Mouse (Mus musculus): ENCODE measurements around the gene Ldah. TPM values are rescaled to one million over a fixed set of nuclear protein-coding genes. Genes with fewer than 3 reads are reported as not detected.

Ldah gene
- polyA plus RNA-seq, 1 experiment from 2014 or later: 82.3 TPM

DNA sequence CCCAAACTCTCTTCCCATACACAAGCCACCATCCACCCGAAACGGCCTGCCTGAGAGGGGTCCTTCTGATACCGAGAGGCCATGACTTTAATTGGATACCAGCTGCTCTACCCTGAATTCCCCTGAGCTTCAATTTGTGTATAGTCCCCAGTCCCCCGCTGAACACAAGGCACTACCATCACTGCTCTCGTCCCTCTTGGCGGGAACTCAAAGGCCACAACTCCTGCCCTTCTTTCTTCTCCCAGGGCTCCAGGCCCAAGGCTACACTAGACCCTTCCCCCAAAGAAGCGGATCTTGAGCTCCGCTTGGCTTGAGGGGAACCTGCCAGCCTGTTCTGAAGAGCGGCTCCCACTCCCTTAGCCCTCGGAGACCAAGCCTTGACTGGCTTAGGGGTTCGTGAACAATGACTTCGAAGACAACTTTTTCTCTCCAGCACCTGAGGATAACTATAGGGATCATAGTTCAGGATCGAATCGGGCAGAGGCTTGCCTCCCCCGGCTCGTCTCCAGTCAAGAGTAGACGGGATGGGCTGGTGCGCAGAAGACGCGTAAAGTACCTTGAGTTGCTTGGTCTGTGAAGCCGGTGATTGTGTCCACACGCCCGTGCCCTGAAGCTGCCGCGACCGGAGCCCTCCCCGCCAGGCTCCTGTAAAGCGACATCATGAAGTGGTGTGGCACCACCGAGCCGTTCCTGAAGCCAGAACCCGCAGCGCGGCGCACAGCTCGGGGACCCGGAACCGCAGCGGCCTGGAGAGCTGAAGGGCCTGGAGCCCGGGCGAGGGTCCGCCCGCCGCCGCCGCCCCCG lies 93.3 kb downstream of the Ldah start:
- no peak for ATAC-seq (ENCODE audit: low FRiP score)

DNA sequence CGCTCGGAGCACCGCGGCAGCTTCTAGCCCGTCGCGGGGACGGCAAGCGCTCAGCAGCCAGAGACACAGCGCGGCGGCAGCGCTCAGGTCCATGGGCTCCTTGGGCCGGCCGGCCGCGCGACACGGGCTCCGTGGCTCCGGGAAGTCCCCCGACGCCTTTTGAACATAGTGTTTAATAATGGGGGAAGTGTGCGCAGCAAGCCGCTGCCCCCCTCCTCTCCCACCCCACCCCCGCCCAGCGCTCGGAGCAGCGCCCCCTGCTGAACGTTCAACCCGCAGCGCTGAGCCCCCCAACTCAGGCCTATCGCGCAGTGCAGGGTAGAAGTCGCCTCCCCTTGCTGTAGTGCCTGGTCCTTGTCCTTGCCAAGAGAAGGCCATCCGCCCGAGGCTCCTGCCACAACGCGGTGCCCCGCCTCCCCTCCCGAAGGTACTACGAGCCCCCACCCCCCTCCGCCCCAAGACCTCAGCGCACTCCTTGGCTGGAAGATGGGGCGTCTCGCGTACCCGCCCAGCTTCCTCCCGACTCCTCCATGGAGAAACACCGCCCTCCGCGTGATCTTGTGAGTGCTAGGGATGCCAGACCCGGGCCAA lies 94.0 kb downstream of the Ldah start, which contains the start of gene Gdf7:
Gene Gdf7, minus strand, starts transcription at position 114 of the 591 bp plus-strand sequence.
- peaks cover 76% of the 10 kb centered on the region for H3K27me3 ChIP-seq (ENCODE audit: control insufficient read depth, insufficient read depth, low read length)
- DNase-seq (ENCODE audit: low spot score) (no peak), ATAC-seq (ENCODE audit: low FRiP score) (peak; percentile 47)
- WGBS: 3% methylated on average over 44 of the region's 53 CpGs
- H3K9me3 ChIP-seq (ENCODE audit: control insufficient read depth, low read length): no peaks in the 10 kb centered on the region
- H3K4me1 ChIP-seq (replicated peaks; ENCODE audit: control insufficient read depth, insufficient read depth, low read length): peaks cover 15% of the 10 kb centered on the region
- H3K4me2 ChIP-seq (replicated peaks; ENCODE audit: low read depth, low read length): peak within 1 kb of the TSS; percentile 71
- H3K9ac ChIP-seq (ENCODE audit: low read depth, low read length): peak within 1 kb of the TSS; percentile 32; the same call in 1 of the 2 replicates
- no peak within 1 kb of the TSS for H3K27ac ChIP-seq (ENCODE audit: low read depth, low read length)
- peak within 1 kb of the TSS; percentile 44 for H3K4me3 ChIP-seq (ENCODE audit: low read depth, low read length)
- H3K36me3 ChIP-seq (ENCODE audit: control insufficient read depth, insufficient read depth, low read length): no peaks in the 10 kb centered on the region

More for the DNA sequence above, 93.3 kb downstream of the Ldah start:
- Histone ChIP-seq H3K27ac (ENCODE audit: low read depth, low read length) (no peak overlapping the region), H3K9ac (ENCODE audit: low read depth, low read length) (peak overlapping the region; percentile 32; the same call in 1 of the 2 replicates), H3K4me1 (replicated peaks; ENCODE audit: control insufficient read depth, insufficient read depth, low read length) (peaks cover 12% of the 10 kb centered on the region), H3K4me3 (ENCODE audit: low read depth, low read length) (peak overlapping the region; percentile 44), H3K36me3 (ENCODE audit: control insufficient read depth, insufficient read depth, low read length) (no peaks in the 10 kb centered on the region), H3K27me3 (ENCODE audit: control insufficient read depth, insufficient read depth, low read length) (peaks cover 82% of the 10 kb centered on the region), H3K4me2 (replicated peaks; ENCODE audit: low read depth, low read length) (peak overlapping the region; percentile 71), H3K9me3 (ENCODE audit: control insufficient read depth, low read length) (no peaks in the 10 kb centered on the region)
- WGBS: 3% methylated on average over 46 of the region's 46 CpGs
- DNase-seq (ENCODE audit: low spot score): peak; percentile 63

DNA sequence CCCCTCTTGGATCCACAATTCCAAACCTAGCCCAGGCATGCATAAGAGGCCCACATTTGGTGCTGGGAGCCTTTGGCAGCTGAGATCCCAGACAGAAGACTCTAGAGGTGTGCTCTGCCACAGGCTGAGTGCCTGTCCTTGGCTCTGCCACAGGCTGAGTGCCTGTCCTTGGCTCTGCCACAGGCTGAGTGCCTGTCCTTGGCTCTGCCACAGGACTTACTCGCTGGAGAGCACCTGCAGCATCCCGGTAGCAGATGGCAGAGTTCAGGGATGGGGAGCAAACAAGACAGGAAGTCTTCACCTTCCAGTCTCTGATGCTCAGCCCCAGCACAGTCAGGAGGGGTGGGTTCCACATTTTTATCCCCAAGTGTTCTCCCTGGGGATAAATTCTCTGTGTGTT lies 97.4 kb downstream of the Ldah start:
- peaks cover 43% of the 10 kb centered on the region for H3K27me3 ChIP-seq (ENCODE audit: control insufficient read depth, insufficient read depth, low read length)
- H3K4me3 ChIP-seq (ENCODE audit: low read depth, low read length): no peak overlapping the region
- whole genome bisulfite sequencing: 46% methylated on average over 2 of the region's 2 CpGs
- peaks cover 6% of the 10 kb centered on the region; the same call in 1 of the 2 replicates for H3K4me1 ChIP-seq (replicated peaks; ENCODE audit: control insufficient read depth, insufficient read depth, low read length)
- H3K9me3 ChIP-seq (ENCODE audit: control insufficient read depth, low read length): no peaks in the 10 kb centered on the region
- no peaks in the 10 kb centered on the region for H3K36me3 ChIP-seq (ENCODE audit: control insufficient read depth, insufficient read depth, low read length)
- no peak overlapping the region for H3K4me2 ChIP-seq (replicated peaks; ENCODE audit: low read depth, low read length)
- ATAC-seq (ENCODE audit: low FRiP score) (no peak), DNase-seq (ENCODE audit: low spot score) (no peak)
- no peak overlapping the region for H3K27ac ChIP-seq (ENCODE audit: low read depth, low read length)
- H3K9ac ChIP-seq (ENCODE audit: low read depth, low read length): no peak overlapping the region

DNA sequence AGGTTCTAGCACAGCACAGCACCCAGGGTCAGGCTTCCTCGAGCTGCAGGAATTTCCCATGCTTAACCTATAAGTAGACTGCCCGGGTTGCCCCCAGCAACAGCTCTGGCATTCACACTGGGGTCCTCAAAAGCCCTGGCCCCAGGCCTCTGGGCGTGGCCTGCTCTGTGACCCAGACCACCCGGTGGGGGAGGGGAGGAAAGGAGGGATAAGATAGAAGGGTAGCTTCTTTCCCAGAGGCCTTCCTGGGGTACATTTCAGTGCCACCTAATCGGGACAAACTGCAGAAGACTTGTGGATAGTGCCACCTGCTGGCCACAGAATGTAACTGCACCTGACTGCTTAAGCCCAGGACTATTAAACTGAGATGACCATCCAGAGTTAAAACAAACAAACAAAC lies 98.5 kb downstream of the Ldah start:
- Histone ChIP-seq H3K4me2 (replicated peaks; ENCODE audit: low read depth, low read length) (no peak overlapping the region), H3K27ac (ENCODE audit: low read depth, low read length) (no peak overlapping the region), H3K4me1 (replicated peaks; ENCODE audit: control insufficient read depth, insufficient read depth, low read length) (peaks cover 6% of the 10 kb centered on the region; the same call in 1 of the 2 replicates), H3K27me3 (ENCODE audit: control insufficient read depth, insufficient read depth, low read length) (peaks cover 32% of the 10 kb centered on the region), H3K4me3 (ENCODE audit: low read depth, low read length) (no peak overlapping the region), H3K36me3 (ENCODE audit: control insufficient read depth, insufficient read depth, low read length) (no peaks in the 10 kb centered on the region), H3K9me3 (ENCODE audit: control insufficient read depth, low read length) (no peaks in the 10 kb centered on the region), H3K9ac (ENCODE audit: low read depth, low read length) (no peak overlapping the region)
- ATAC-seq (ENCODE audit: low FRiP score) (peak; percentile 65), DNase-seq (ENCODE audit: low spot score) (peak; percentile 84)
- 4% methylated on average over 5 of the region's 5 CpGs for WGBS

DNA sequence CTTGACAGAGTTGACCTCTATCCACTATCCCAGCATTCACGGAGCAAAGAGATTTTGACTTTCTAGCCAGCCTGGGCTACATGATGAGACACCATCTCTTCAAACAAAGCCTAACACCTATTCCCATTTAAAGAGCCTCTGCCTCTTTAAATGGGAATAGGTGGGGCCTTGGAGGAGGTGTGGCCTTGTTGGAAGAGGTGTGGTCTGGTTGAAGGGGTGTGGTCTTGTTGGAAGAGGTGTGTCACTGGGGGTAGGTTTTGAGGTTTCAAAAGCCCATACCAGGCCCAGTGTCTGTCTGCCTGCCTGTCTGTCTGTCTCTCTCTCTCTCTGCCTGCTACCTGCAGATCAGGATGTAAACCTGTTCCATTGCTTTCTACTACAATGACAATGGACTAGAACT lies 99.0 kb downstream of the Ldah start:
- Histone ChIP-seq H3K27me3 (ENCODE audit: control insufficient read depth, insufficient read depth, low read length) (peaks cover 27% of the 10 kb centered on the region), H3K27ac (ENCODE audit: low read depth, low read length) (no peak overlapping the region), H3K4me2 (replicated peaks; ENCODE audit: low read depth, low read length) (no peak overlapping the region), H3K9me3 (ENCODE audit: control insufficient read depth, low read length) (no peaks in the 10 kb centered on the region), H3K4me3 (ENCODE audit: low read depth, low read length) (no peak overlapping the region), H3K36me3 (ENCODE audit: control insufficient read depth, insufficient read depth, low read length) (no peaks in the 10 kb centered on the region), H3K9ac (ENCODE audit: low read depth, low read length) (no peak overlapping the region), H3K4me1 (replicated peaks; ENCODE audit: control insufficient read depth, insufficient read depth, low read length) (peaks cover 3% of the 10 kb centered on the region; the same call in 1 of the 2 replicates)
- DNase-seq (ENCODE audit: low spot score) (no peak), ATAC-seq (ENCODE audit: low FRiP score) (peak; percentile 33)
- WGBS: 61% methylated on average over 1 of the region's 1 CpGs

DNA sequence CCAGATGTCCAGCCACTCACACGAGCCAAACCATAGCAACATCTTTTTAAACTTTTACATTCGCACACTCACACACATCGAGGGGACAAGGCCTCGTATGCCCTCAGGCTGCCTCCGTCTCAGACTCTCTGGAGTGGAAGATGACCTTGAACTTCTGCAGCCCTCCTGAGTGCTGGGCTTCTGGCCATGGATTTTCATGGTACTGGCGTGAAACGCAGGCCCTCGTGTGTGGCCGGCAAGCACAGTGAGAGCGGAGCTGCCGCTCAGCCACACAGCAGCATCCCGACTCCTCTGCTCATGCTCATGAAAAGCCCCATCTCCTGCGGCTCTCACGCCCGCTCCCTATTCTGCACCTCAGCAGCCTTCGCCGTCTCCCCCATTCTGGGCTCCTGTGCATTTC lies 103.1 kb downstream of the Ldah start:
- 38% methylated on average over 17 of the region's 17 CpGs for WGBS
- Histone ChIP-seq H3K9me3 (ENCODE audit: control insufficient read depth, low read length) (no peaks in the 10 kb centered on the region), H3K27ac (ENCODE audit: low read depth, low read length) (no peak overlapping the region), H3K9ac (ENCODE audit: low read depth, low read length) (no peak overlapping the region), H3K27me3 (ENCODE audit: control insufficient read depth, insufficient read depth, low read length) (no peaks in the 10 kb centered on the region; the same call in 1 of the 2 replicates), H3K4me1 (replicated peaks; ENCODE audit: control insufficient read depth, insufficient read depth, low read length) (peaks cover 4% of the 10 kb centered on the region; the same call in 1 of the 2 replicates), H3K36me3 (ENCODE audit: control insufficient read depth, insufficient read depth, low read length) (no peaks in the 10 kb centered on the region), H3K4me3 (ENCODE audit: low read depth, low read length) (no peak overlapping the region), H3K4me2 (replicated peaks; ENCODE audit: low read depth, low read length) (no peak overlapping the region)
- DNase-seq (ENCODE audit: low spot score) (no peak), ATAC-seq (ENCODE audit: low FRiP score) (no peak)

DNA sequence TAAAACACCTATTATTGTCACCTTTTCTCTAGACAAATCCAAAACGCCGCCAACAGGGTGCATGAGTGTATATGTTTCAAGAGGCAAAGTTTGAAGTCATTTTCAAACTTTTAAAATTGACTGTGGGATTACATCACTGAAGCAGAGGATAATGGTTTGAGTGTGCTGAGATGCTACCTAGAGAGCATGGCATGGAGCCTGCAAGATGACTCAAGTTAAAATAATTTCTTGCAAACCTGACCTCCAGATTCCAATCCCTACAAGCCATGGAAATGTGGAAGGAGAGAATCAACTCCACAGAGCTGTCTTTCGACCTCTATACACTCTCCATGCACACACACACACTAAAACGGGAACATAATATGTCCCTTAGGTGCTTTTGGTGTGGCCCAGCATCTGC lies 104.4 kb downstream of the Ldah start:
- 0 out of 2 replicates have a peak, but pooled peaks cover 2% of the 10 kb centered on the region for H3K4me1 ChIP-seq (replicated peaks; ENCODE audit: control insufficient read depth, insufficient read depth, low read length)
- no peak for DNase-seq (ENCODE audit: low spot score)
- no peak overlapping the region for H3K9ac ChIP-seq (ENCODE audit: low read depth, low read length)
- 83% methylated on average over 4 of the region's 4 CpGs for WGBS
- ATAC-seq (ENCODE audit: low FRiP score): no peak
- H3K4me2 ChIP-seq (replicated peaks; ENCODE audit: low read depth, low read length): no peak overlapping the region
- no peak overlapping the region for H3K27ac ChIP-seq (ENCODE audit: low read depth, low read length)
- H3K4me3 ChIP-seq (ENCODE audit: low read depth, low read length): no peak overlapping the region
- no peaks in the 10 kb centered on the region for H3K9me3 ChIP-seq (ENCODE audit: control insufficient read depth, low read length)
- H3K36me3 ChIP-seq (ENCODE audit: control insufficient read depth, insufficient read depth, low read length): no peaks in the 10 kb centered on the region
- no peaks in the 10 kb centered on the region; the same call in 1 of the 2 replicates for H3K27me3 ChIP-seq (ENCODE audit: control insufficient read depth, insufficient read depth, low read length)

DNA sequence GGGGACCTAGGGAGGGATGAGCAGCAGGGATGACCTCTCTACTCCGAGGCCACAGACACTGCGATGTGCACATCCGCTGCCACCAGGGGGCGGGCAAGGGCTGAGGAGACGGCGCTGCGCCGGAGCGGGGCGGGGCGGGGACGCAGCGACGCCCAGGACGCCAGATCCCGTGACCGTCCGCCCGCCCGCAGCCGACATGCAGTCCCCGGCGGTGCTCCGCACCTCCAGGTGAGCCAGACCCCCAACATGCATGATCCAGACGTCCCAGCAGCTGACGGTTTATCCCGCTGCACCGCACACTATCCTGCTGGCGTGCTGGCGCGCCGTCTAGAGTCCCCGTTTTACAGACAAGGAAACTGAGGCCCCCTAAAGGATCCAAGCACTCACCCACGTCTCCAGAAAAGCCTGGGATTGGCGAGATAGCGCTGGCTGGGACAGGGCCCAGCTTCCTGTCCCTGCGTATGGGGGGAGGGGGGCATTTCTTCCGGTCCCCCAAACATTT lies 105.4 kb downstream of the Ldah start, which contains the start of gene Hs1bp3:
Gene Hs1bp3, plus strand, starts transcription at position 163 of the 502 bp plus-strand sequence.
- ATAC-seq (ENCODE audit: low FRiP score) (peak; percentile 88), DNase-seq (ENCODE audit: low spot score) (peak; percentile 97)
- H3K27ac ChIP-seq (ENCODE audit: low read depth, low read length): no peak within 1 kb of the TSS
- H3K4me3 ChIP-seq (ENCODE audit: low read depth, low read length): peak within 1 kb of the TSS; percentile 56
- H3K9ac ChIP-seq (ENCODE audit: low read depth, low read length): peak within 1 kb of the TSS; percentile 71
- no peaks in the 10 kb centered on the region for H3K9me3 ChIP-seq (ENCODE audit: control insufficient read depth, low read length)
- no peaks in the 10 kb centered on the region; the same call in 1 of the 2 replicates for H3K27me3 ChIP-seq (ENCODE audit: control insufficient read depth, insufficient read depth, low read length)
- H3K4me2 ChIP-seq (replicated peaks; ENCODE audit: low read depth, low read length): peak within 1 kb of the TSS; percentile 77
- 3% methylated on average over 38 of the region's 38 CpGs for WGBS
- 0 out of 2 replicates have a peak, but pooled peaks cover 2% of the 10 kb centered on the region for H3K4me1 ChIP-seq (replicated peaks; ENCODE audit: control insufficient read depth, insufficient read depth, low read length)
- H3K36me3 ChIP-seq (ENCODE audit: control insufficient read depth, insufficient read depth, low read length): no peaks in the 10 kb centered on the region
